Mouse (Mus musculus): ENCODE results near the gene Susd6. TPM values are rescaled to one million over a fixed set of nuclear protein-coding genes. Genes with fewer than 3 reads are reported as not detected.
A peak's percentile ranks its signal among the peaks of the same experiment; 100 is the strongest.

The Susd6 gene
- polyA plus RNA-seq, 1 experiment from 2014 or later: 19.7 TPM

DNA sequence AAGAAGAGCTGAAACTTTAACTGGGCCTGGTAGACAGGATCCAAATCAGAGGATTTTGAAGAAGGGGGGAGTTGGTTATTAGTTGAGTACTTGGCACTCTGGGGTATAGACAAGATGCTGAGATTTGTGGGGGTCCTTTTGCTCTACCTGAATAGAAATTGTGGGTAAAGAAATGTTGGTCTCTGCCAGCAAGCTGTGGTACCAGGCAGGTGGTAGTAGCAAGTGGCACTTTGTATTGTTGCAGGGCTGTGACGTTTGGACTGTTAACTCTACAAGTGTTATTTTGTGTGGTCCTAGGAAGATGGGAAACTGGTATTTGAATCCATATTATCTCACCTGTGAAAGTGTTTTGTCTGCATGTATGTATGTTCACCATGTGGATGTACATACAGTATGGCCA, 55.6 kb downstream of the Susd6 start:
- H3K4me1 ChIP-seq: peaks cover 21% of the 10 kb centered on the region
- H3K4me2 ChIP-seq: no peak overlapping the region
- ATAC-seq (ENCODE audit: insufficient number of reproducible peaks, low FRiP score, low TSS enrichment, low read depth): no peak
- no peak overlapping the region for H3K4me3 ChIP-seq
- no peak overlapping the region for H3K27ac ChIP-seq
- H3K36me3 ChIP-seq: no peaks in the 10 kb centered on the region
- WGBS: 75% methylated on average over 1 of the region's 1 CpGs
- no peak overlapping the region for H3K9ac ChIP-seq
- H3K9me3 ChIP-seq: no peaks in the 10 kb centered on the region
- no peaks in the 10 kb centered on the region for H3K27me3 ChIP-seq

DNA sequence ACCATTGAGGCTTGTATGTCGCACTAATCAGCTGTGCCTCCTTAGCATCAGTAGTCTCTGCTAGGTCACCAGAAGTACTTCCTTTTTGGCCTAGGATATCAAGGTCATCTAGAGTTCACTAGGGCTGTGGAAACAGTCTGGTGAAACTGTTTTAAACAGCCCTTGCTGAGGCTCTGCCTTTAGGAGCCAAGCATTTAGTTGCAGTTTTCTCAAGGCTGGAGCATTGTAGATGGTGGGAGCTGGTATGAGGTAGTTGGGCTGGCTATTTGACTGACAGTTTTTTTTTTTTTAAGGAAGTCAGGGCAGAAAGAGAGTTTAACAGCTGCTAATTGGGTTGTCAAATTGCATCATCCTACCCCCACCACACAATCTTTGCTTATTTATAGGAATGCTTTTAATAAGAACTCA, 56.6 kb downstream of the Susd6 start:
- H3K4me1 ChIP-seq: peaks cover 21% of the 10 kb centered on the region
- ATAC-seq (ENCODE audit: insufficient number of reproducible peaks, low FRiP score, low TSS enrichment, low read depth): no peak
- H3K27ac ChIP-seq: 0 out of 2 replicates have a peak overlapping the region, but pooled peaks have one; percentile 59
- no peaks in the 10 kb centered on the region for H3K9me3 ChIP-seq
- H3K9ac ChIP-seq: no peak overlapping the region
- no peaks in the 10 kb centered on the region for H3K27me3 ChIP-seq
- H3K4me3 ChIP-seq: no peak overlapping the region
- no peaks in the 10 kb centered on the region for H3K36me3 ChIP-seq
- H3K4me2 ChIP-seq: no peak overlapping the region
- 43% methylated on average over 1 of the region's 1 CpGs for WGBS

DNA sequence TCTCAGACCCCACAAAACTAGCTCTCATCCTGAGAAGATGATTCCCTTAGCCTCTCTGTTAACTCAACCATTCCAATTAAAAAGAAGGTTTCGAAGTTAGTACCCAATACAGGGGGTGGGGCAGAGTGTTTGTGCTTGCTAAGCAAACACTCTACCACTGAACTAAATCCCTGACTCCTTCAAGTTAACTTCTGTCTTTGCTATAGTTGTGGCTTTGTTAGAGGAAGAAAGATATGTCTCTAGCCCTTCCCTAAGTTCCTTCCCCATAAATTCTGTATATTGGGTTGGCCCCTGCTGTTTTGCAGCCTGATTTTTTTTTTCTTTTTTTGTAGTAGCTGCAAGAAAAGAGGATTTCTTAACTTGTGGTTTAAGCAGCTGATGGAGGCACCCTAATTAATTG, 61.7 kb downstream of the Susd6 start:
- H3K4me2 ChIP-seq: no peak overlapping the region
- H3K27me3 ChIP-seq: no peaks in the 10 kb centered on the region
- peaks cover 3% of the 10 kb centered on the region; the same call in 1 of the 2 replicates for H3K4me1 ChIP-seq
- no peaks in the 10 kb centered on the region for H3K36me3 ChIP-seq
- no peak overlapping the region for H3K4me3 ChIP-seq
- no peaks in the 10 kb centered on the region for H3K9me3 ChIP-seq
- H3K27ac ChIP-seq: no peak overlapping the region
- no peak overlapping the region for H3K9ac ChIP-seq
- WGBS: 69% methylated on average over 1 of the region's 1 CpGs
- ATAC-seq (ENCODE audit: insufficient number of reproducible peaks, low FRiP score, low TSS enrichment, low read depth): no peak

DNA sequence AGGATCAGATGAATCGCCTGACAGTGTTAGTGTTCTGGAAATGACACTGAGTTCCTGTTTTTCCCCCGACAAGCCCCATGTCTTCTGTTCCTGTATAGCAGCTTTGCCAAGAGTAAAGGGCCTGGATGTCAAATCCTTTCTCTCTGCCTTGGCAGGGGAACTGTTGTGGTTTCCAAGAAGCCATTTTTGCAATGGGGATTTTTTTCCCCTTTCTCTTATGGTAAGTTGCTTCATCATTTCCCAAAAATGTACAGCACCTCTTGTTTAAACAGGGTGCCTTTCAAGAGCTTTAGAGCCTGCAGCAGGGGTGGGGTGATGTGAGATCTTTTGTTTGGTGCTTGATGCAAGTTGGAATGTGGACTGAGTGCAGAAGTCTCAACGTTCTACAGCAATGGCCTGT, 63.4 kb downstream of the Susd6 start:
- H3K27ac ChIP-seq: no peak overlapping the region
- WGBS: 72% methylated on average over 3 of the region's 3 CpGs
- H3K4me1 ChIP-seq: 0 out of 2 replicates have a peak, but pooled peaks cover 2% of the 10 kb centered on the region
- H3K9ac ChIP-seq: no peak overlapping the region
- no peaks in the 10 kb centered on the region for H3K9me3 ChIP-seq
- no peaks in the 10 kb centered on the region for H3K36me3 ChIP-seq
- ATAC-seq (ENCODE audit: insufficient number of reproducible peaks, low FRiP score, low TSS enrichment, low read depth): no peak
- no peak overlapping the region for H3K4me3 ChIP-seq
- no peaks in the 10 kb centered on the region for H3K27me3 ChIP-seq
- no peak overlapping the region for H3K4me2 ChIP-seq

DNA sequence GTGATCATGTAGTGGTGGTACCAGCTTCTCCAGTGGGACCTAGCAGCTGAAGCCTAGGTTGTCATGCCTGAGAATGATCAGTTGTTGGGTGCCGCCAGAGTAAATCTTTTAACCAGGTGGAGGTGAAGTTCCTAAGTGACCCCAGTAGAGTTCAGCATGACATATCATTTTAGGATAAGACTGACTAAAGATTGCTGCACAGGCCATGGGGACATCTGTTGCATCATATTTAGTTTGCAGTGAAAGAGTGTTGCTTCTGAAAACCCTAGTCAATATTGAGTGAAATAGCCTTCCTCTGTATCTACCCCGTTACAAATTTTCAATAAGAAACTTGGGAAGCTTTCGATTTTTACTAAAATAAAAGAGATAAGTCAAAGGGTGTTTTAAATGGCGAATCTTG, 64.4 kb downstream of the Susd6 start:
- no peaks in the 10 kb centered on the region for H3K9me3 ChIP-seq
- H3K4me2 ChIP-seq: no peak overlapping the region
- H3K27ac ChIP-seq: no peak overlapping the region
- no peak overlapping the region for H3K9ac ChIP-seq
- no peak overlapping the region for H3K4me3 ChIP-seq
- H3K27me3 ChIP-seq: no peaks in the 10 kb centered on the region
- 94% methylated on average over 4 of the region's 4 CpGs for WGBS
- ATAC-seq (ENCODE audit: insufficient number of reproducible peaks, low FRiP score, low TSS enrichment, low read depth): no peak
- H3K36me3 ChIP-seq: no peaks in the 10 kb centered on the region
- 0 out of 2 replicates have a peak, but pooled peaks cover 2% of the 10 kb centered on the region for H3K4me1 ChIP-seq

DNA sequence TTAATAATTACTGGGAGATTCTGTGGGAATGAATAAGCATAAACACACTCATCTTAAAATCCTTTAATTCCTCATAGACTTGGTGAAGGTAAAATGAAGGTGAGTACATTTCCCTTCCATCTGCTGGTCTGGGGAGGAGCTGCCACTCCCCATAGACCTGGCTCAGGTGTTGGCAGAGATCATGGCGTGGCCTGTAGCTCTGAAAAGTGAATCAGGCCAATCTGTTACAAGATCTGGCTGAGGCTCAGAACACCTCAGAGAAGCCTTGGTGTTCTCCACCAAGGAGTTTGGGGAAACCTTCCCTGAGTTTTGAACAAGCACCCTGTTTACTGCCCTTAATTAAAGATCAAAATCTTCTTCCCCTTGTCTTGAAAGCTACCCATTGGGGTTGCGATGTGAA, 64.8 kb downstream of the Susd6 start:
- H3K9ac ChIP-seq: no peak overlapping the region
- H3K4me2 ChIP-seq: no peak overlapping the region
- 87% methylated on average over 2 of the region's 2 CpGs for WGBS
- ATAC-seq (ENCODE audit: insufficient number of reproducible peaks, low FRiP score, low TSS enrichment, low read depth): no peak
- H3K9me3 ChIP-seq: no peaks in the 10 kb centered on the region
- H3K36me3 ChIP-seq: no peaks in the 10 kb centered on the region
- H3K4me3 ChIP-seq: no peak overlapping the region
- no peak overlapping the region for H3K27ac ChIP-seq
- 0 out of 2 replicates have a peak, but pooled peaks cover 2% of the 10 kb centered on the region for H3K4me1 ChIP-seq
- H3K27me3 ChIP-seq: no peaks in the 10 kb centered on the region

DNA sequence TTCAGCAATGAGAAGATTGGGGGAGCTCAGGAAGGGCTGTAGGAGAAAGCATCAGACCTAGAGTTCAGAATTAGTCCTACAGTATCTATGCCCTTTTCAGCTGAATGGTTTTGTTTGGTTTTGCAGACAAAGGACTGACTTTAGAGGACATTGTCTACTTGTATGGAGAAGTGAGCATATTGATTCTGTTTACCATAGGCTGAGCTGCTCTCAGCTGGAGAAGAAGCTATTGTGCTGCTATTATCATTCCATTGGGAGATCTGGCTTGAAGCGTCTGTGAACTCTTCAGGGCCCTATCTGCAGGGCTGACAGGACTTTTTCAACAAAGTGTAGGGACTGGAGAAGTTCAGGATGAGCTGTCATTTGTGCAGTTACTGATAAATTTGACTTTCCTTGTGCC, 65.3 kb downstream of the Susd6 start:
- H3K27ac ChIP-seq: no peak overlapping the region
- 55% methylated on average over 1 of the region's 1 CpGs for WGBS
- no peaks in the 10 kb centered on the region for H3K27me3 ChIP-seq
- H3K9ac ChIP-seq: no peak overlapping the region
- H3K4me3 ChIP-seq: no peak overlapping the region
- no peak for ATAC-seq (ENCODE audit: insufficient number of reproducible peaks, low FRiP score, low TSS enrichment, low read depth)
- H3K36me3 ChIP-seq: no peaks in the 10 kb centered on the region
- H3K4me1 ChIP-seq: 0 out of 2 replicates have a peak, but pooled peaks cover 2% of the 10 kb centered on the region
- no peak overlapping the region for H3K4me2 ChIP-seq
- no peaks in the 10 kb centered on the region for H3K9me3 ChIP-seq

DNA sequence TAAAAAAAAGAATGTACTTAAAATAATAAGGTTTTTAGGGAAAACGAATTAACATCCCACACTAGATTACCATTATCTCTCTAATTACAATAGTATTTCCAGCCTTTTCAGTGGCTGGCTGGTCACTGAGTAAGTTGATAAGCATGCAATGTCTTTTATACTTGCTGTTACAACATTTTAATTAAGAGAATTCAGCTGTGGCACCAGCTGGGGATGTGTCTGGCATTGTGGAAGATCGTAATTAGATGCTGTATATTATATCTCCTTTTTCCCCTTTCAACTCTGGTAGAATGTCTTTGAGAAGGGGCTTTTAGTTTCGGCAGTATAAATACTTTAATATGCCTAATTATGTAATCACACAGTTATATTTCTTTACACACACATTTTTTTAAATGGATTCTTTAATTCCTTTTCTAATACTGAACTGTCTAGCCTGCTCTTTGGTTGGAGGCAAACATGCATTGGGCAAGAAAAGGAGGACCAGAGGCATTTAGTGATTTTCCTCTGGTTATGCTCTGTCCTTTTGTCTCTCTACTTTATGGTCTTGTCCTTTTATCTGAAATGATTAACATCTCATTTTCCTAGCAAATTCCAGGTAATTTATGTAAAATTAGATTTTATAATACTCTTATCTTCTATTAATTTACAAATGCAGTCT, 67.5 kb downstream of the Susd6 start:
- Histone ChIP-seq H3K9me3 (no peaks in the 10 kb centered on the region), H3K4me3 (no peak overlapping the region), H3K27me3 (no peaks in the 10 kb centered on the region), H3K4me1 (0 out of 2 replicates have a peak, but pooled peaks cover 6% of the 10 kb centered on the region), H3K36me3 (no peaks in the 10 kb centered on the region), H3K4me2 (no peak overlapping the region), H3K9ac (no peak overlapping the region), H3K27ac (no peak overlapping the region)
- no peak for ATAC-seq (ENCODE audit: insufficient number of reproducible peaks, low FRiP score, low TSS enrichment, low read depth)
- WGBS: 71% methylated on average over 3 of the region's 3 CpGs

DNA sequence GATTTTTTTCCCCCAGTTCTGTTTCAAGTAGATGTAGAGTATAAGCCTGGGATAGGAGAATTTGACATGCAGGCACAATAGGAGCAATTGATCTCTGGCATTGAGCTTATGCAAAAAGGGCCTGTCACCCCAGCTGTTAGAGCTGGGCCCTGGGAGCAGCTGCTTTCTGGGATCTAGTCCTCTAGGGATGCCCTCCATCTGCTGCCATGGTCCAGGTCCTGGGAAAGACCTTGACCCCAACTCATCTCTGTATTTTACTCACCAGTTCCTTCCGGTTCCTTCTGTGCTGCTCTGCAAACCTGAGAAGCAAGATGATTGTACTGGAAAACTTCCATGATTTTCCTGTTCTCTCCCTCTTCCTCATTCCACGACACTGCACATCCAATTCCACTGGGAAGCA, 68.0 kb downstream of the Susd6 start:
- ATAC-seq (ENCODE audit: insufficient number of reproducible peaks, low FRiP score, low TSS enrichment, low read depth): no peak
- H3K4me1 ChIP-seq: 0 out of 2 replicates have a peak, but pooled peaks cover 6% of the 10 kb centered on the region

DNA sequence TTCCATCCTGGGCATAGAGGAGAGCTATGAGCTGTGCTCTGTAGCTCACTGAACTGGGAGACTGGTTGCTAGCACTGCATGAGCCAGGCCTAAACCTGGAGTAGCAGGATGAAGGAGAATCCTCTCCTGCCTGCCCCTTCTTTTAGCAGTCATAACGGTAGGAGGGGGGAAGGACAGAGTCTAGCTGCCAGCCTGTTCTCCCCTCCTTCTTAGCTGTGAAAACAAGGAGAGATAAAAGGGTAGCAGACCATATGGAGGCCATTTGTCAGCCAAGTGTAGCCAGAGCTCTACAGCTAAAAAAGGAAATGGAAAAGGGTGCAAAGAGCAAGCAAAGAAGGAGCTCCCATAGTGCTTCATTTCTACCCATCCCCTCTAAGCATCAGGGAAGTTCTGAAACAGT, 71.6 kb downstream of the Susd6 start:
- H3K4me1 ChIP-seq: 0 out of 2 replicates have a peak, but pooled peaks cover 3% of the 10 kb centered on the region
- no peaks in the 10 kb centered on the region for H3K9me3 ChIP-seq
- no peaks in the 10 kb centered on the region for H3K36me3 ChIP-seq
- H3K27ac ChIP-seq: no peak overlapping the region
- WGBS: 6% methylated on average over 1 of the region's 1 CpGs
- no peak overlapping the region for H3K4me3 ChIP-seq
- no peak overlapping the region for H3K4me2 ChIP-seq
- no peak overlapping the region for H3K9ac ChIP-seq
- no peaks in the 10 kb centered on the region for H3K27me3 ChIP-seq
- ATAC-seq (ENCODE audit: insufficient number of reproducible peaks, low FRiP score, low TSS enrichment, low read depth): no peak

More for the DNA sequence above, 68.0 kb downstream of the Susd6 start:
- H3K4me2 ChIP-seq: no peak overlapping the region
- WGBS: 70% methylated on average over 2 of the region's 2 CpGs
- H3K9ac ChIP-seq: no peak overlapping the region
- H3K4me3 ChIP-seq: no peak overlapping the region
- no peaks in the 10 kb centered on the region for H3K36me3 ChIP-seq
- no peaks in the 10 kb centered on the region for H3K27me3 ChIP-seq
- no peak overlapping the region for H3K27ac ChIP-seq
- H3K9me3 ChIP-seq: no peaks in the 10 kb centered on the region

DNA sequence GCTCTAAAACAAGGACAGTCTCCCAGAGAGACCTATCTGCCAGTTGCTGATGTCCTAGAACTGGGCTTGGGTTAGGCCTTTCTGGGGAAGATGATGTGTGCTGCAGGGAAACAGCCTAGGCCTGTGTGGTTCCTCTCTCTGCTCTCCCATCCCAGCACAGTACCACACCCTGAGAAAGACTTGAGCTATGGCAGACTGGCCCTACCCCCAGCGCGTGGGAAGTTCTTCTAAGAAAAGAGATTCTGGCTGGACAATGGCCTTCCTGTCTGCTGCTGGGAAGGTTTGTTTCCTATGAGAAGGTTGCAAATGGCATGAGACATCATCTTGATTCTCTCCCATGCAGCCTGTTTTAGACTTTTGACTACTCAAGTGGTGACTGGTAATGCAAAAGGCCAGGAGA, 73.1 kb downstream of the Susd6 start:
- Histone ChIP-seq H3K9me3 (no peaks in the 10 kb centered on the region), H3K27ac (no peak overlapping the region), H3K36me3 (no peaks in the 10 kb centered on the region), H3K4me1 (0 out of 2 replicates have a peak, but pooled peaks cover 3% of the 10 kb centered on the region), H3K4me2 (no peak overlapping the region), H3K27me3 (no peaks in the 10 kb centered on the region), H3K4me3 (no peak overlapping the region), H3K9ac (no peak overlapping the region)
- WGBS: 84% methylated on average over 2 of the region's 2 CpGs
- ATAC-seq (ENCODE audit: insufficient number of reproducible peaks, low FRiP score, low TSS enrichment, low read depth): 0 out of 2 replicates have a peak, but pooled peaks have one; percentile 48

DNA sequence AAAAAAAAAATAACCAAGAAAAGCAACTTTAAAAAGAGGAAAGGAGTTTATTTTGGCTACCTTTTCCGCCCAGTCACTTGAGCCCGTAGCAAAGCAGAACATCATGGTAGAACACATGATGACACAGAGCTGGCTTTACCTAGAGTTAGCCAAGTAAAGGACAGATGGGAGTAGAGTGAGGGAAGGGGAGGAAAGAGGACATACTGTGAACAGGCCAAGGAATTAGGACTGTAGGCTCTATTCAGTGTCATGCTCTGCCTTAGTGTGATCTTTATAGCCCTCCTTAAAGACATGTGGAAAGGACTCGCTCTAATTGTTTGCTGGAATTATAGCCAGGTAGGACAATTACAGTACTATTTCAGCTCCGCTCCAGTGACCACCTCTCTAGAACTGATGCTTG, 74.9 kb downstream of the Susd6 start:
- peaks cover 3% of the 10 kb centered on the region for H3K36me3 ChIP-seq
- no peak overlapping the region for H3K9ac ChIP-seq
- WGBS: 82% methylated on average over 4 of the region's 4 CpGs
- H3K27me3 ChIP-seq: no peaks in the 10 kb centered on the region
- no peak overlapping the region for H3K27ac ChIP-seq
- H3K4me1 ChIP-seq: 0 out of 2 replicates have a peak, but pooled peaks cover 3% of the 10 kb centered on the region
- no peak overlapping the region for H3K4me2 ChIP-seq
- H3K4me3 ChIP-seq: no peak overlapping the region
- no peak for ATAC-seq (ENCODE audit: insufficient number of reproducible peaks, low FRiP score, low TSS enrichment, low read depth)
- no peaks in the 10 kb centered on the region for H3K9me3 ChIP-seq
